Mouse (Mus musculus): Measurements from ENCODE around the gene Olfr1413. TPM values are rescaled to one million over a fixed set of nuclear protein-coding genes. Genes with fewer than 3 reads are reported as not detected.

The Olfr1413 gene
- not detected in 2 replicates for polyA plus RNA-seq (2012; rRNA removed)

GRCm38 (mm10) chr1:92571022-92571421 is at the start of gene Olfr1413:
Olfr1413 (plus strand) TSS chr1:92571322.
- no peaks in the 10 kb centered on the region for H3K27me3 ChIP-seq (ENCODE audit: control insufficient read depth, insufficient read depth, low read length)
- 78% methylated on average over 3 of the region's 3 CpGs for WGBS

DNA sequence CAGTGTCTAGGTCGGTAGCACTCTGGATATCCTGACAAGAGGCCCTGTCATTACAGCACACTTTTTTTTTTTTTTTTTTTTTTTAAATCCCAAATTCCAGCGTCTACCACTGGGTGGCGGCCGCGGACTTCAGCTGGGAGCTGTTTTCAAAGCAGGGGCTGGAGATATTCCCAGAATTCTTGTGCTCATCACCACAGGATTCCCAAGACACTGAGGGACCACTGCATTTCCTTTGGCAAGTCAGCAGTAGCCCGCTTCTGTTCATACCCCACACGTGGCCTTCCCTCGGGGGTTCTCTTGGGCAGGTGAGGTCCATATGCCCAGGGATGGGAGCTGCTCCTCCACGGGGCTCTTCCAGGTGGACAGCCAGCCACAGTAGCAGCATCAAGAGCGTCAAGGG is 49.7 kb upstream of the Olfr1413 start:
- TF ChIP-seq CTCF (IDR thresholded peaks at IDR 0.05; ENCODE audit: extremely low read depth, insufficient read length, insufficient replicate concordance, low read depth, low read length) (peak; percentile 54; the same call in 1 of the 2 replicates), POLR2A (IDR thresholded peaks at IDR 0.05; ENCODE audit: low read depth, low read length) (no peak)
- Histone ChIP-seq H3K4me3 (ENCODE audit: low read depth, low read length) (no peak overlapping the region), H3K27me3 (ENCODE audit: control insufficient read depth, insufficient read depth, low read length) (no peaks in the 10 kb centered on the region), H3K27ac (ENCODE audit: insufficient read depth, low read depth, low read length) (no peak overlapping the region), H3K36me3 (ENCODE audit: control insufficient read depth, insufficient read depth, low read length) (no peaks in the 10 kb centered on the region), H3K4me1 (ENCODE audit: control insufficient read depth, insufficient read depth, insufficient read length, low read length) (no peaks in the 10 kb centered on the region)
- 20% methylated on average over 10 of the region's 10 CpGs for WGBS

More at GRCm38 (mm10) chr1:92571022-92571421, at the start of gene Olfr1413:
- H3K36me3 ChIP-seq (ENCODE audit: control insufficient read depth, insufficient read depth, low read length), result no peaks in the 10 kb centered on the region
- TF ChIP-seq POLR2A (IDR thresholded peaks at IDR 0.05; ENCODE audit: low read depth, low read length) (no peak), CTCF (IDR thresholded peaks at IDR 0.05; ENCODE audit: extremely low read depth, insufficient read length, insufficient replicate concordance, low read depth, low read length) (no peak)
- H3K27ac ChIP-seq (ENCODE audit: insufficient read depth, low read depth, low read length), result no peak within 1 kb of the TSS
- no peak within 1 kb of the TSS for H3K4me3 ChIP-seq (ENCODE audit: low read depth, low read length)
- no peaks in the 10 kb centered on the region for H3K4me1 ChIP-seq (ENCODE audit: control insufficient read depth, insufficient read depth, insufficient read length, low read length)

- no peak for TF ChIP-seq CTCF (IDR thresholded peaks at IDR 0.05; ENCODE audit: extremely low read depth, insufficient read length, insufficient replicate concordance, low read depth, low read length)
- TF ChIP-seq POLR2A (IDR thresholded peaks at IDR 0.05; ENCODE audit: low read depth, low read length), result no peak
- Histone ChIP-seq H3K4me3 (ENCODE audit: low read depth, low read length) (no peak overlapping the region), H3K4me1 (ENCODE audit: control insufficient read depth, insufficient read depth, insufficient read length, low read length) (no peaks in the 10 kb centered on the region), H3K27ac (ENCODE audit: insufficient read depth, low read depth, low read length) (no peak overlapping the region), H3K27me3 (ENCODE audit: control insufficient read depth, insufficient read depth, low read length) (no peaks in the 10 kb centered on the region), H3K36me3 (ENCODE audit: control insufficient read depth, insufficient read depth, low read length) (no peaks in the 10 kb centered on the region)
- 86% methylated on average over 3 of the region's 3 CpGs for WGBS
Measured at GRCm38 (mm10) chr1:92523764-92524163, 47.4 kb upstream of the Olfr1413 start.

DNA sequence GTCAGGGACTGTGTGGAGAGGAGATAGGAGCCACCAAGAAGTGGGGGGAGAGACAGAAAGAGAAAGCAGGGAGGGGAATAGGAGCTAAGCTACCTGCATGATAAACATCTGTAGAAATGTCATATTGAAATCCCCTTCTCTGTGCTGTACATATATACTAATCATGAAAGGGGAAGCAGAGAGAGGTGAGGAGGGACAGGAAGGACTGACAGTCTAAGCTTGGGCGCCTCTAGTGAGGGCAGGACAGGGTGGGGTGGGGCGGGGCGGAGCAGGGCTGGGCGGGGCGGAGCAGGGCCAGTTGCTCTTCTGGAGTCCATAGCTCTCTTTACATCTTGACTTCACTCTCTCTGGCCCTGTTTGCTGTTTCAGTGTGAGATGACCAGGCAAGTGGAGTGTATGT is 34.1 kb upstream of the Olfr1413 start:
- 35% methylated on average over 5 of the region's 5 CpGs for WGBS
- no peaks in the 10 kb centered on the region for H3K4me1 ChIP-seq (ENCODE audit: control insufficient read depth, insufficient read depth, insufficient read length, low read length)
- H3K36me3 ChIP-seq (ENCODE audit: control insufficient read depth, insufficient read depth, low read length), result no peaks in the 10 kb centered on the region
- no peaks in the 10 kb centered on the region for H3K27me3 ChIP-seq (ENCODE audit: control insufficient read depth, insufficient read depth, low read length)
- H3K4me3 ChIP-seq (ENCODE audit: low read depth, low read length), result no peak overlapping the region
- no peak overlapping the region for H3K27ac ChIP-seq (ENCODE audit: insufficient read depth, low read depth, low read length)
- TF ChIP-seq POLR2A (IDR thresholded peaks at IDR 0.05; ENCODE audit: low read depth, low read length) (no peak), CTCF (IDR thresholded peaks at IDR 0.05; ENCODE audit: extremely low read depth, insufficient read length, insufficient replicate concordance, low read depth, low read length) (no peak)

- 32% methylated on average over 2 of the region's 2 CpGs for WGBS
- Histone ChIP-seq H3K27me3 (ENCODE audit: control insufficient read depth, insufficient read depth, low read length) (no peaks in the 10 kb centered on the region), H3K36me3 (ENCODE audit: control insufficient read depth, insufficient read depth, low read length) (no peaks in the 10 kb centered on the region), H3K4me3 (ENCODE audit: low read depth, low read length) (no peak overlapping the region), H3K4me1 (ENCODE audit: control insufficient read depth, insufficient read depth, insufficient read length, low read length) (no peaks in the 10 kb centered on the region), H3K27ac (ENCODE audit: insufficient read depth, low read depth, low read length) (no peak overlapping the region)
- no peak for TF ChIP-seq CTCF (IDR thresholded peaks at IDR 0.05; ENCODE audit: extremely low read depth, insufficient read length, insufficient replicate concordance, low read depth, low read length)
- TF ChIP-seq POLR2A (IDR thresholded peaks at IDR 0.05; ENCODE audit: low read depth, low read length), result no peak
Measured at GRCm38 (mm10) chr1:92539071-92539470, 32.1 kb upstream of the Olfr1413 start.

- Histone ChIP-seq H3K36me3 (ENCODE audit: control insufficient read depth, insufficient read depth, low read length) (no peaks in the 10 kb centered on the region), H3K4me1 (ENCODE audit: control insufficient read depth, insufficient read depth, insufficient read length, low read length) (no peaks in the 10 kb centered on the region), H3K27me3 (ENCODE audit: control insufficient read depth, insufficient read depth, low read length) (no peaks in the 10 kb centered on the region), H3K27ac (ENCODE audit: insufficient read depth, low read depth, low read length) (no peak overlapping the region), H3K4me3 (ENCODE audit: low read depth, low read length) (no peak overlapping the region)
- WGBS, result 76% methylated on average over 2 of the region's 2 CpGs
- TF ChIP-seq CTCF (IDR thresholded peaks at IDR 0.05; ENCODE audit: extremely low read depth, insufficient read length, insufficient replicate concordance, low read depth, low read length) (no peak), POLR2A (IDR thresholded peaks at IDR 0.05; ENCODE audit: low read depth, low read length) (no peak)
Measured at GRCm38 (mm10) chr1:92545929-92546328, 25.2 kb upstream of the Olfr1413 start.

GRCm38 (mm10) chr1:92585479-92585878 is 14.4 kb downstream of the Olfr1413 start, which contains the start of gene Olfr1412:
Olfr1412 (plus strand) TSS chr1:92585779.
- 82% methylated on average over 2 of the region's 2 CpGs for WGBS
- Histone ChIP-seq H3K4me3 (ENCODE audit: low read depth, low read length) (no peak within 1 kb of the TSS), H3K27ac (ENCODE audit: insufficient read depth, low read depth, low read length) (no peak within 1 kb of the TSS), H3K4me1 (ENCODE audit: control insufficient read depth, insufficient read depth, insufficient read length, low read length) (no peaks in the 10 kb centered on the region), H3K27me3 (ENCODE audit: control insufficient read depth, insufficient read depth, low read length) (no peaks in the 10 kb centered on the region), H3K36me3 (ENCODE audit: control insufficient read depth, insufficient read depth, low read length) (no peaks in the 10 kb centered on the region)
- no peak for TF ChIP-seq POLR2A (IDR thresholded peaks at IDR 0.05; ENCODE audit: low read depth, low read length)
- no peak for TF ChIP-seq CTCF (IDR thresholded peaks at IDR 0.05; ENCODE audit: extremely low read depth, insufficient read length, insufficient replicate concordance, low read depth, low read length)
